Mouse (Mus musculus) lung, embryonic 14.5 days (tissue): ENCODE measurements around the gene Gabrb3. TPM values are rescaled to one million over a fixed set of nuclear protein-coding genes. Genes with fewer than 3 reads are reported as not detected.

Experiments
- ATAC-seq: fragments of 200-750 bp; cut with Nextera tagmentation; 2 replicates; pipeline ENCODE4 v1.8.0; 2017; ENCODE audit warnings: mild to moderate bottlenecking, moderate TSS enrichment, moderate library complexity; ENCODE audit not compliant: insufficient read depth
- DNase-seq: peaks from one replicate; pipeline ENCODE4 v3.0.0-alpha.2; 2015
- H3K27ac ChIP-seq: fragments of 300-500 bp; sonication (generic); 2 replicates; pipeline ENCODE4 v1.5.1; 2014; ENCODE audit warnings: low read depth, mild to moderate bottlenecking, moderate library complexity
- H3K27me3 ChIP-seq: fragments of 300-500 bp; sonication (generic); 2 replicates; pipeline ENCODE4 v1.6.1; 2014; ENCODE audit warnings: low read length, control low read depth; ENCODE audit not compliant: insufficient read depth
- H3K36me3 ChIP-seq: fragments of 300-500 bp; sonication (generic); 2 replicates; pipeline ENCODE4 v1.6.1; 2014; ENCODE audit warnings: control low read depth; ENCODE audit not compliant: insufficient read depth
- H3K4me1 ChIP-seq: fragments of 300-500 bp; sonication (generic); 2 replicates; pipeline ENCODE4 v1.6.1; 2014; ENCODE audit warnings: antibody characterized with exemption, control low read depth; ENCODE audit not compliant: insufficient read depth
- H3K4me2 ChIP-seq: fragments of 300-500 bp; sonication (generic); 2 replicates; pipeline ENCODE4 v1.6.1; 2014; ENCODE audit warnings: mild to moderate bottlenecking
- H3K4me3 ChIP-seq: fragments of 300-500 bp; sonication (generic); 2 replicates; pipeline ENCODE4 v1.5.1; 2014; ENCODE audit warnings: low read depth, low read length
- H3K9ac ChIP-seq: fragments of 300-500 bp; sonication (generic); 2 replicates; pipeline ENCODE4 v1.6.1; 2014
- H3K9me3 ChIP-seq: fragments of 300-500 bp; sonication (generic); 2 replicates; pipeline ENCODE4 v1.6.1; 2016; ENCODE audit warnings: low read depth, low read length, control low read depth
- CTCF ChIP-seq: IDR thresholded peaks from 2 replicates; pipeline ENCODE4 v1.5.1; 2016; ENCODE audit warnings: antibody characterized with exemption, low read depth
- WGBS: fragments of 180-500 bp; shearing (Covaris S2); extraction: QIAGEN DNeasy Blood & Tissue Kit; methylation state at CpG from one replicate; pipeline ENCODE4 v1.1.7; 2014; 5-methylcytosine and 5-hydroxymethylcytosine counted together
- polyA plus RNA-seq: library from polyadenylated mRNA; unstranded; fragments of >200 nt; fragmentation: Nextera tagmentation; extraction: Ambion mirVana; gene quantifications from 2 replicates; pipeline ENCODE4 v1.2.1, GENCODE M21; 2014

Gene Gabrb3
- polyA plus RNA-seq, 1 experiment from 2014 or later = 0.53 TPM

DNA sequence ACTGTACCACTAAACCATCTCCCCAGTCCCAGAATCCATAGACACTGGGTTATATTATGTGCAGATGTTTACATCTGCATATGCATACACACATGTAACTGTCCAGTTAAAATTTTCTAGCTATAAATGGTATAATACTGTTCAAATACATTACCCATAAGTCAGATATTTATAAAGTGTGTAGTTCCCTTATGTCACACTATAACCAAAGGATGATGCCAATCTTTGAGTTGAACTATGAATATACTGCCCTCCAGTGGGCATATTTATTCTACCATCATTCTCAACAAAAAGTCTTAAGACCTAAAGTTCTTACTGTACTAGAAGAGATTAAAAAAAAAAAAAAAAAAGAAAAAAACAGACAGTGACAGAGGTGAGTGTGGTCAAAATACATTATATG is 63.4 kb downstream of the Gabrb3 start:
- H3K27me3 ChIP-seq = no peaks in the 10 kb centered on the region
- no peak overlapping the region for H3K4me2 ChIP-seq
- no peaks in the 10 kb centered on the region for H3K9me3 ChIP-seq
- ATAC-seq (no peak), DNase-seq (peak; percentile 61)
- no peak overlapping the region for H3K9ac ChIP-seq
- no peaks in the 10 kb centered on the region for H3K36me3 ChIP-seq
- no peak; the same call in 1 of the 2 replicates for TF ChIP-seq CTCF
- no peaks in the 10 kb centered on the region for H3K4me1 ChIP-seq
- no peak overlapping the region for H3K27ac ChIP-seq
- no peak overlapping the region for H3K4me3 ChIP-seq

DNA sequence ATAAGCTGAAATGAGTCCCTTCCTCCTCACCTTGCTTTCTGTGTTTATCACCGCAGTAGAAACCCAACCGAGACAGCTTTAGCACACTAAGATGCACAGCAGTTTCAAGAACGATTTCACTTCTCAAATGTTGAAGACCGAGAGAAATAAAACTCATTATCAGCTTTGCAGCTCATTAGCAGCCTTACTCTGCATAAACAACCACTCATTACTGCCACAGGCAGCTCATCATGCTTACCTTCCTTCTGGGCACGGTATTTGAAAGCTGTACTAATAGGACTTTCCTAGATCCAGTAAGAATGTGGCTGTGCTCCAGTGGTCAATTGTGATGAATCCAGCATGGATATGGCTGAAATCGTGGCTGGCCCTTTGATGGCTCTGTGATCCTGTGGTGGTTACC is 67.4 kb downstream of the Gabrb3 start:
- Histone ChIP-seq H3K4me3 (no peak overlapping the region), H3K4me1 (no peaks in the 10 kb centered on the region), H3K27me3 (no peaks in the 10 kb centered on the region), H3K27ac (no peak overlapping the region), H3K9ac (no peak overlapping the region), H3K36me3 (no peaks in the 10 kb centered on the region), H3K4me2 (no peak overlapping the region), H3K9me3 (no peaks in the 10 kb centered on the region)
- WGBS = 55% methylated on average over 6 of the region's 6 CpGs
- DNase-seq (no peak), ATAC-seq (no peak)
- no peak for TF ChIP-seq CTCF

DNA sequence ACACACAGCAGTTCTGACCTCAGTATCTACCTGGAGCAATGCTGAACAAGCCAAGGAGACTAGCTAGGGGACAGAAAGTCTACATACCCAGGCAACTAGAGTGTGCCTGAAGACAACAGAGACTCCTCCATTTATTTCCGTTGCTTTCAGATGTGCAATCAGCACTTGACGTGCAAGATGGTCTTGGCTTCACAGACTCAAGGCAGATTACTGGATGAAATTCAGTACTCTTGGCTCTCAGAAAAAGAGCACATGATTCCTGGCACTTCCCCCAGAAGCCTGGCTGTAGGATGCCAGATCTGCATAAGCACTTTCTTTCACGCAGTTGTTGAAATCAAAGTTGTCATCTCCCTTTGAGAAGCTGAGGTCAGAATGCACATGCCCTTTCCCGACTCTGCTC is 72.3 kb downstream of the Gabrb3 start:
- 68% methylated on average over 4 of the region's 4 CpGs for WGBS
- Histone ChIP-seq H3K4me2 (no peak overlapping the region), H3K9ac (no peak overlapping the region), H3K9me3 (no peaks in the 10 kb centered on the region), H3K4me1 (no peaks in the 10 kb centered on the region), H3K27ac (no peak overlapping the region), H3K36me3 (no peaks in the 10 kb centered on the region), H3K27me3 (no peaks in the 10 kb centered on the region), H3K4me3 (no peak overlapping the region)
- ATAC-seq = no peak
- DNase-seq = no peak
- no peak for TF ChIP-seq CTCF

DNA sequence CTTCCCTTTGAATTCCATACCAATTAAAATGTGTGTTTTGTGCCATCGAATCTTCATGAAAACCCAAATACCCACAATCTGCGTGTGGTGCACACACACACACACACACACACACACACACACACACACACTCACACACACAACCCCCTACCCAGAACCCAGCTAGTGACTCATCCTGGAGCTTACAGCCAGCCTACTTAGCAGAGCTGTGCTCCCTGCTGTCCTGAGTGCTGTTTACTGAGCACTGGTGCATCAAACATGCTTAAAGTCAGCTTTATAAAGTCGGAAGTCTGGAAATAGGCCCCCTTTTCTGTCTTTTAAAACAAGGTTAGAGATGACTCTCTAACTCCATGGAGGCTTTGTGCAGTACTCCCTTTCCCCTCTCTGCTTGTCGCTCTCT is 83.3 kb downstream of the Gabrb3 start:
- DNase-seq = no peak
- no peak overlapping the region for H3K9ac ChIP-seq
- TF ChIP-seq CTCF = no peak
- no peaks in the 10 kb centered on the region for H3K9me3 ChIP-seq
- H3K4me2 ChIP-seq = no peak overlapping the region
- no peaks in the 10 kb centered on the region for H3K36me3 ChIP-seq
- no peaks in the 10 kb centered on the region for H3K4me1 ChIP-seq
- WGBS = 65% methylated on average over 4 of the region's 4 CpGs
- H3K27me3 ChIP-seq = peaks cover 15% of the 10 kb centered on the region
- ATAC-seq = no peak
- H3K27ac ChIP-seq = no peak overlapping the region
- H3K4me3 ChIP-seq = no peak overlapping the region

DNA sequence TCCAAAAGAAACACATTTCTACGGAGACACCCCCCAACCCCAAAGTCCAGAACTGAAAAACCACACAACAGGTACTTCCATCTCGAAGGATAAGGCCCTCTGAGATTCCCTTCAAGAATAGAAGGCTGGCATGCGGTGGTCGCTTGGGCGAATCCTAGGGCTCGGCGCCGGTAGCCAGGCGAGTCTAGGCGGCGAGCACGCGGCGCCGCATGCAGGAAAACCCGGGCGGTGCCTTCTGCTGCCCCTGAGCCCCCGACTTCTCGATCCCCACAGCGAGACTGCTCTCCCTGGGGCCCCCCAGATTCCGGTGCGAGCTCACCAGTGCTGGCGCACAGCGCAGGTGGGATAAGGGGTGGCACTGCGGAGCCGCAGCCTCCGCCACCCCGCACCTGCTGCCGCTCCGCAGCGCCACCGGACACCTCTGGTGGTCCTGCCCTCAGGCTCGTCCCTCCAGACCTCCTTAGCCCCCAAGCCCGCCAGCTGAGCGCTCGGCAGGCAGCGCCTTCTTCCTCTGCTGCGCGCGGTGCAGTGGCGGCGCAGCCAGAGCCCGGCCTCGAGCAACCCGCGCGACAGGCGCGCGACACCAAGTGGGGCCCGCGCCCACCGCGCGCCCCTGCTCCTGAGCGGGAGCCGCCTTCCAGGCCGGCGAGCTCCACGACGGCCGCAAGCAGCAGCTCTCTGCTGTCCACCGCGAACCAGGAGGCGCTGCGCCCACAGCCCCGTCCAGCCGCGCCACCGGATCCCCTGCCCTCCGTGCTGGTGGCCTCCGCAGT is 89.6 kb downstream of the Gabrb3 start:
- 2% methylated on average over 63 of the region's 72 CpGs for whole genome bisulfite sequencing
- peak; percentile 4 for DNase-seq
- Histone ChIP-seq H3K9me3 (no peaks in the 10 kb centered on the region), H3K9ac (no peak overlapping the region), H3K4me1 (no peaks in the 10 kb centered on the region), H3K4me2 (peak overlapping the region; percentile 58), H3K27me3 (peaks cover 52% of the 10 kb centered on the region), H3K36me3 (no peaks in the 10 kb centered on the region), H3K27ac (no peak overlapping the region), H3K4me3 (peak overlapping the region; percentile 31)
- ATAC-seq = peak; percentile 66; the same call in 1 of the 2 replicates
- TF ChIP-seq CTCF = no peak

DNA sequence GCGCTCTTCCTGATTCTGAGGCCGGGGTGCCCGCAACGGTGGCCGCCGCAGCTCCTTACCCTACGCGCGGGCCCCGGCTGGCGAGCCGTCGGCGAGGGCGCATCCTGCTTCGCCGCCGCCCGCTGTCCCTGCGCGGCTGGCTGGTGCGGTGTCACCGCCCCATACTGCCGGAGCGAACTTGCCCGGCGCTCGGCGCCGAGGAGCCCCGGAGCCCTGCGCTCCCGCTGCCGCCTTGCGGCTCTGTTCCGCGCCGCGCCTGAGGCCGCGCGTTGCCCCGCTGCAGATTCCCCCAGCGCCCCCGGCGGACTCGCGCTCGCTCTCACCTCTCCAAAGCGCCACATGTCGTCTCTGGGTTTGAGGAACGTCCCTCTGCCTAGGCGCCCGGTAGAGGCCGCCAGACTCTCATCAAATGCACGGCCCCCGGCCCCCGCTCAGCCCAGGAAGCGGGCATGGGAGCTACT is 90.2 kb downstream of the Gabrb3 start, which contains the start of gene Gabra5:
Gene Gabra5, minus strand, starts transcription at position 379 of the 461 bp plus-strand sequence.
- Histone ChIP-seq H3K27ac (no peak within 1 kb of the TSS), H3K4me2 (peak within 1 kb of the TSS; percentile 58), H3K27me3 (peaks cover 52% of the 10 kb centered on the region), H3K36me3 (no peaks in the 10 kb centered on the region), H3K9ac (no peak within 1 kb of the TSS), H3K4me3 (peak within 1 kb of the TSS; percentile 31), H3K9me3 (no peaks in the 10 kb centered on the region), H3K4me1 (no peaks in the 10 kb centered on the region)
- DNase-seq (peak; percentile 61), ATAC-seq (peak; percentile 90)
- WGBS = under 1% methylated on average over 58 of the region's 59 CpGs
- peak; percentile 43 for TF ChIP-seq CTCF

DNA sequence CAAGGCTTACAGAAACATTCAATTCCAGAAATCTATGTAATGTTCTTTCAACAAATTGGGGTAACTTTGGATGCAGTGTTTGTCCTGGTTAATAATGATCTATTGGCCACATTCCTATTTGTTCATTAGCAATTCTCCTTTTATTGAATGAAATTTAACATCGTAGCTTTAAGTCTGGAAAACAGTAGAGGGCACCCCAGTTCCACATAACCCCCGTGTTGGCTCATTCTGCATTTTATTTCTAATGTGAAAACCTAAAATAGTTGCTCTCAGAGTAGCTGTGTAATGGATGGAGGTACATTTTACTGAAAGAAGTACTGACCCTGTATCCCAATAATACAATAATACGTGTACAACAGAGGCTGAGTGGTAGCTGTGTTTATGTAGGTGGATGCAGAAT is 93.5 kb downstream of the Gabrb3 start:
- no peaks in the 10 kb centered on the region for H3K36me3 ChIP-seq
- H3K27me3 ChIP-seq = peaks cover 35% of the 10 kb centered on the region
- H3K4me2 ChIP-seq = no peak overlapping the region
- no peak overlapping the region for H3K27ac ChIP-seq
- no peak overlapping the region for H3K9ac ChIP-seq
- WGBS = 24% methylated on average over 3 of the region's 3 CpGs
- TF ChIP-seq CTCF = 0 out of 2 replicates have a peak, but pooled peaks have one; percentile 23
- no peak for ATAC-seq
- peak; percentile 52 for DNase-seq
- H3K4me3 ChIP-seq = no peak overlapping the region
- H3K4me1 ChIP-seq = no peaks in the 10 kb centered on the region
- no peaks in the 10 kb centered on the region for H3K9me3 ChIP-seq
